Mouse (Mus musculus): ENCODE measurements at regions not wholly inside any gene's neighbourhood (a gene's known extent, or its start where the extent isn't known, plus 50 kb on each side); places are given as distances from the start of the nearest gene placed in this dataset.

- in situ Hi-C loops (cut with MboI, MseI): loop anchor here in 1 of 2 experiments (5.0 kb wide), 1 partner anchor 578 kb away; no protein-coding TSS in a partner anchor
Observed at GRCm38 (mm10) chr14:109035171-109035570, 121.2 kb upstream of the Slitrk1 start.

GRCm38 (mm10) chr14:108994919-108995318, 81.0 kb upstream of the Slitrk1 start:
- in situ Hi-C loops (cut with MboI, MseI): loop anchor here in 1 of 2 experiments (25.0 kb wide), 1 partner anchor 792 kb away; no protein-coding TSS in a partner anchor

- in situ Hi-C loops (cut with MboI, MseI): loop anchor here in 1 of 2 experiments (25.0 kb wide), 1 partner anchor 810 kb away; no protein-coding TSS in a partner anchor
Observed at GRCm38 (mm10) chr14:108976873-108977272, 62.9 kb upstream of the Slitrk1 start.

GRCm38 (mm10) chr14:108974036-108974435, 60.1 kb upstream of the Slitrk1 start:
- in situ Hi-C loops (cut with MboI, MseI): no loop called here
